Mouse (Mus musculus) ES-Bruce4 (cell line): ENCODE results near the gene Trappc3. TPM values are rescaled to one million over a fixed set of nuclear protein-coding genes. Genes with fewer than 3 reads are reported as not detected.

Source experiments
- H3K27ac ChIP-seq: 2 replicates; pipeline ENCODE4 v1.5.1; 2012; ENCODE audit warnings: low read length, inconsistent platforms; ENCODE audit not compliant: insufficient read depth
- H3K27me3 ChIP-seq: 2 replicates; pipeline ENCODE4 v1.6.1; 2012; ENCODE audit warnings: mild to moderate bottlenecking, low read length, inconsistent platforms; ENCODE audit not compliant: control insufficient read depth, poor library complexity, insufficient read depth, severe bottlenecking
- H3K36me3 ChIP-seq: 2 replicates; pipeline ENCODE4 v1.6.1; 2012; ENCODE audit warnings: inconsistent platforms, mild to moderate bottlenecking, low read length, moderate library complexity; ENCODE audit not compliant: control insufficient read depth, poor library complexity, insufficient read depth, severe bottlenecking
- H3K4me1 ChIP-seq: one replicate; pipeline ENCODE4 v1.8.1; 2011; ENCODE audit warnings: low read length; ENCODE audit not compliant: control insufficient read depth, insufficient read depth
- H3K4me3 ChIP-seq: 2 replicates; pipeline ENCODE4 v1.5.1; 2011; ENCODE audit warnings: low read depth, mild to moderate bottlenecking, low read length
- H3K9ac ChIP-seq: 2 replicates; pipeline ENCODE4 v1.6.1; 2012; ENCODE audit warnings: low read depth, mild to moderate bottlenecking, inconsistent platforms; ENCODE audit not compliant: poor library complexity, severe bottlenecking
- H3K9me3 ChIP-seq: replicated peaks from 2 replicates; pipeline ENCODE4 v1.6.1; 2012; ENCODE audit warnings: mild to moderate bottlenecking, low read length, inconsistent platforms; ENCODE audit not compliant: control insufficient read depth, poor library complexity, insufficient read depth, severe bottlenecking
- CTCF ChIP-seq: IDR thresholded peaks from one replicate; pipeline ENCODE4 v1.8.1; 2011; ENCODE audit warnings: low read depth, low read length
- EP300 ChIP-seq: IDR thresholded peaks from 2 replicates; pipeline ENCODE4 v1.6.1; 2011; ENCODE audit warnings: low read depth, low read length; ENCODE audit not compliant: insufficient read depth
- POLR2A ChIP-seq: IDR thresholded peaks from one replicate; pipeline ENCODE4 v1.8.1; 2011; ENCODE audit warnings: low read length; ENCODE audit not compliant: insufficient read depth
- polyA plus RNA-seq: library from polyadenylated mRNA; stranded (reverse); fragments of >200 nt; gene quantifications from 2 replicates; pipeline ENCODE4 v1.2.4, GENCODE M21; 2011; ENCODE audit warnings: low read depth; ENCODE audit not compliant: missing spikeins, insufficient read depth, insufficient read length

Trappc3 gene
- polyA plus RNA-seq, 1 experiment: 62.8 TPM

GRCm38 (mm10) chr4:126275081-126275480 is 13.0 kb downstream of the Trappc3 start:
- no peak overlapping the region for H3K9ac ChIP-seq
- H3K27me3 ChIP-seq: no peaks in the 10 kb centered on the region
- H3K36me3 ChIP-seq: no peaks in the 10 kb centered on the region
- no peaks in the 10 kb centered on the region for H3K4me1 ChIP-seq
- H3K4me3 ChIP-seq: no peak overlapping the region
- no peaks in the 10 kb centered on the region for H3K9me3 ChIP-seq
- TF ChIP-seq CTCF (no peak), EP300 (no peak), POLR2A (no peak)
- no peak overlapping the region for H3K27ac ChIP-seq

- H3K27ac ChIP-seq: no peak overlapping the region
- no peaks in the 10 kb centered on the region for H3K4me1 ChIP-seq
- H3K4me3 ChIP-seq: no peak overlapping the region
- H3K9me3 ChIP-seq: no peaks in the 10 kb centered on the region
- TF ChIP-seq POLR2A (no peak), EP300 (no peak), CTCF (no peak)
- H3K27me3 ChIP-seq: no peaks in the 10 kb centered on the region
- no peaks in the 10 kb centered on the region for H3K36me3 ChIP-seq
- H3K9ac ChIP-seq: no peak overlapping the region
Measured at GRCm38 (mm10) chr4:126275681-126276131, 13.6 kb downstream of the Trappc3 start.

- Histone ChIP-seq H3K27ac (no peak overlapping the region; the same call in 1 of the 2 replicates), H3K4me3 (peak overlapping the region; percentile 31), H3K36me3 (no peaks in the 10 kb centered on the region), H3K4me1 (no peaks in the 10 kb centered on the region), H3K9me3 (no peaks in the 10 kb centered on the region), H3K9ac (peak overlapping the region; percentile 9; the same call in 1 of the 2 replicates), H3K27me3 (no peaks in the 10 kb centered on the region)
- TF ChIP-seq CTCF (peak; percentile 86), POLR2A (no peak), EP300 (0 out of 2 replicates have a peak, but pooled peaks have one; percentile 39)
Measured at GRCm38 (mm10) chr4:126277906-126278564, 15.9 kb downstream of the Trappc3 start.

GRCm38 (mm10) chr4:126278565-126278915 is 16.4 kb downstream of the Trappc3 start:
- no peak overlapping the region for H3K27ac ChIP-seq
- H3K36me3 ChIP-seq: no peaks in the 10 kb centered on the region
- no peaks in the 10 kb centered on the region for H3K4me1 ChIP-seq
- TF ChIP-seq EP300 (no peak), POLR2A (no peak), CTCF (no peak)
- H3K9ac ChIP-seq: peak overlapping the region; percentile 9; the same call in 1 of the 2 replicates
- H3K27me3 ChIP-seq: no peaks in the 10 kb centered on the region
- H3K4me3 ChIP-seq: peak overlapping the region; percentile 31
- H3K9me3 ChIP-seq: no peaks in the 10 kb centered on the region

- no peaks in the 10 kb centered on the region for H3K27me3 ChIP-seq
- peak overlapping the region; percentile 9; the same call in 1 of the 2 replicates for H3K9ac ChIP-seq
- TF ChIP-seq EP300 (no peak), POLR2A (peak; percentile 26), CTCF (no peak)
- H3K9me3 ChIP-seq: no peaks in the 10 kb centered on the region
- no peak overlapping the region for H3K27ac ChIP-seq
- H3K36me3 ChIP-seq: no peaks in the 10 kb centered on the region
- no peaks in the 10 kb centered on the region for H3K4me1 ChIP-seq
- H3K4me3 ChIP-seq: peak overlapping the region; percentile 31
Measured at GRCm38 (mm10) chr4:126278961-126279360, 16.8 kb downstream of the Trappc3 start.

- no peak overlapping the region for H3K4me3 ChIP-seq
- no peak overlapping the region for H3K9ac ChIP-seq
- H3K36me3 ChIP-seq: no peaks in the 10 kb centered on the region
- TF ChIP-seq POLR2A: no peak
- TF ChIP-seq CTCF: no peak
- no peak for TF ChIP-seq EP300
- H3K27me3 ChIP-seq: peaks cover 9% of the 10 kb centered on the region; the same call in 1 of the 2 replicates
- H3K9me3 ChIP-seq: no peaks in the 10 kb centered on the region
- no peaks in the 10 kb centered on the region for H3K4me1 ChIP-seq
- H3K27ac ChIP-seq: no peak overlapping the region
Measured at GRCm38 (mm10) chr4:126281706-126282105, 19.6 kb downstream of the Trappc3 start.
